Mouse (Mus musculus) CD4-positive naive resting alpha-beta T cell, adult 76 days (primary cell): Measurements from ENCODE around the gene Mmachc. TPM values are rescaled to one million over a fixed set of nuclear protein-coding genes. Genes with fewer than 3 reads are reported as not detected.

Experiments used
- total RNA-seq: library from RNA; stranded (reverse); gene quantifications from one replicate; pipeline ENCODE4 v1.2.4, GENCODE M21; 2023

Mmachc gene
- 3.3 TPM for total RNA-seq

DNA sequence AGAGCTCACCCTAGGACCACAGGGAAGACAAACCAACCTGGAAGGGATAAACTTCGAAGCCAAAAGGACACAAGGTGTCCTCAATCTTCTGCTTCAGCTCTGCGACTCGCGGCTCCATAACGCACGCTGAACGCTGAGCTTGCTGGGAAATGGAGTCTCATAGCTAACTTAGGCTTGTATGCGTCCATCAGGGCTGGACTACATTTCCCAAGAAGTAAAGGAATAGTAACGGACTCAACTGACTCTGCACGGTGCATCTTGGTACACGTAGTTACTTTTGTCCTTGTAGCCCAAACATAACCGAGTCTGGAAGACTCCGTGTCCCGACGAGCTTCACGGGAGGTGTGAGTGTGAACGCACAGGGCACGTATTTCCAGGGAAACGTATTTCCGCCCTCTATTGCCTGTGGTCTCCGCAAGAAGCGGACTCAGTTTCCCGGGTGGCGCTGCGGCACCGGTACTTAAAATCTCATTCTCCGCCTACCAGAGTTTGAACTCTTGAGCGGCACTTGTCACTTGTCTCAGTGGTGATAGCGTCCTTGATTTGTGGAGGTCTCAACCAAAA is at the start of gene Mmachc, which contains the start of gene Ccdc163:
TSS of gene Mmachc (minus strand) at position 206 of the 564 bp plus-strand sequence.
TSS of gene Ccdc163 (plus strand) at position 309 of the 564 bp plus-strand sequence.

GRCm38 (mm10) chr4:116720343-116721097 is 12.3 kb upstream of the Mmachc start, which contains the start of gene Tesk2:
TSS of gene Tesk2 (plus strand) at chr4:116720948.

DNA sequence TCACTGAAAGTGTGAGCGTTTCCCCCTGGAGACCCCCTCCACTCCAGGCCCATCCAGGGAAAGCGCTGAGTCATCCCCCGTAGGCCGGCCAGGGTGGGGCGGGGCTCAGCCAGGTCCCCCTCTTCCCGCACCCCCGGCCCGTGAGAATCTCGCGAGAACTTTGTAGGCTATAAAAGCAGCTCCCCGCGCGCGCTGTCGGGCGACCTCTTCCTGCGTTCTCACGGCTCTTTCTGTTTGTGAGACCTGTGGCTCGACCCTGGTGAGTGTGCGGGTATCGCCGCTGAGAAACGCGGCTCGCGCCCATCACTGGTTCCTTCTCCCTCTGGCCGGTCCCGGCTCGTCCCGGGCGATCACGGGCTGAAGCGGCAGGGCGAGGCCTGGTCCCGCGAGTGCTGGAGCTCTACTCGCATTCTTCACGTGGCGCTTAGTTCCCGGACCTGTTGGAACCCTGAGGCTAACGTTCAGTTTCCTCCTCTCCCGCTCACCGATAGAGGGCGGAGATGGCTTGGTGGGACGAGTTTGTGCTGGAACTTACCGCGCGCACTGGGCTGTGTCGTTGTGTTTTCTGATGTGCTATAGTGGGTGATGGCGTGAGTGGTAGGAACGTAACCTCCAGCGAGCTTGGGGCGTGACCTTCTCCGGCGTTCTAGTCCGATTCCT is 22.7 kb downstream of the Mmachc start, which contains the start of gene Prdx1:
TSS of gene Prdx1 (plus strand) at position 143 of the 660 bp plus-strand sequence.

Other genes with a start within 250 kb of the Mmachc start
- 33.8 TPM for gene Mast2, start 244.2 kb downstream of the Mmachc start, total RNA-seq
- gene Ipp, start 200.9 kb downstream of the Mmachc start, total RNA-seq: 10.8 TPM
- gene Tmem69, start 152.5 kb downstream of the Mmachc start, total RNA-seq: 7.8 TPM
- 136 TPM for gene Gpbp1l1, start 150.7 kb downstream of the Mmachc start, total RNA-seq
- 8.8 TPM for gene Ccdc17, start 111.8 kb downstream of the Mmachc start, total RNA-seq
- gene Nasp, start 80.5 kb downstream of the Mmachc start, total RNA-seq: 116 TPM
- 169 TPM for gene Akr1a1, start 56.7 kb downstream of the Mmachc start, total RNA-seq
- gene Prdx1, start 22.9 kb downstream of the Mmachc start, total RNA-seq: 158 TPM
- 11.5 TPM for gene Ccdc163, start 103 bp upstream of the Mmachc start, total RNA-seq
- 5.7 TPM for gene Tesk2, start 12.5 kb upstream of the Mmachc start, total RNA-seq
- gene Toe1, start 99.2 kb upstream of the Mmachc start, total RNA-seq: 57.2 TPM
- gene Mutyh, start 99.3 kb upstream of the Mmachc start, total RNA-seq: 10.5 TPM
- gene Hpdl, start 113.3 kb upstream of the Mmachc start, total RNA-seq: not detected
- not detected for gene Zswim5, start 169.0 kb upstream of the Mmachc start, total RNA-seq